Mouse (Mus musculus): Measurements from ENCODE around the gene Iqca. TPM values are rescaled to one million over a fixed set of nuclear protein-coding genes. Genes with fewer than 3 reads are reported as not detected.

Iqca gene
- total RNA-seq, 2 experiments from 2014 or later, result not detected

DNA sequence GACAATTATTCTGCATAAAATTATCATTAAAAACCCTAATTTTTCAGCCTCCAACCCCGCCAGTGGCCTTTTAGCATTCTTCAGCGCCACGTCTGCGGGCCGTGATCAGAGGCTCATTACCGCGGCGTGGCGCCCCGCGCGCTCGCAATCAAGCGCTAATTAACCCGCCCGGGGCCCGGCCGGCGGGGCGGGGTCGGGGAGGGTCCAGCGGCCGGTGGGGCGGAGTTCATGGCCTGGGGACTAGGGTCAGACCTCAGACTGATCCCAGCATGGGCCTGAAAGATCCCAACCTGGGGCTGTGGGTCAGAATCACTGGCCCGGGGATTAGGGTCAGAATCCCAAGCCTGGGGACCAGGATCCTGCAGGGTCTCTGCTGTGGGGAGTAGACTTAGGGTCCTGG is 160.9 kb downstream of the Iqca start:
- intact Hi-C loops (cut with DNase I), result no loop called here
- no peak for DNase-seq

Other genes starting within 250 kb of the Iqca start
- under 1 TPM; 0.20 to 0.35 TPM for gene Gbx2, start 222.2 kb downstream of the Iqca start, total RNA-seq (2021)
- gene Asb18, start 138.7 kb downstream of the Iqca start, total RNA-seq (2021), result 10 to 100 TPM; 21.8 to 26.9 TPM
- 10 to 100 TPM in 1 of 2 experiments, 1 to 10 TPM in 1; 9.9 to 13.4 TPM for gene Ackr3, start 50.6 kb upstream of the Iqca start, total RNA-seq (2021)